Mouse (Mus musculus): ENCODE measurements around the gene 1600014C23Rik.

Gene 1600014C23Rik

DNA sequence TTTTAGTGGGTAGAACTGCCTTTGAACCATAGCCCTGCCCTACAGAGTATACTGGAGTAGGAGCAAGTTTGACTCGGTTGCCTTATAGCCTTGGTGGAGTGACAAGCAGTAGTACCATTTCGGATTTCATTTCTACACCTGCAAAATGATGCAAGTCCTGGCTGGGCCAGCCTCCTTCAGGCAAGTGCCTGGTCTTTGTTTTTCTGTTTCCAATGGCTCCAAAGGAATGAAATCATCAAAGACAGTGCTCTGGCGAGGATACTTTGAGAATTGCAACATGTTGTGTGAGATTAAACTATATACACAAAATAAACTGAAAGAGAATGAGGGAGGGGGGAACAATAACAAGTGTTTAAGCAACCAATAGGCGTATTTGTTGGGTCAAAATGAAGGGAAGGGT, 43.6 kb downstream of the 1600014C23Rik start:
- DNase-seq (ENCODE audit: low spot score in 2 of 2): no peak

DNA sequence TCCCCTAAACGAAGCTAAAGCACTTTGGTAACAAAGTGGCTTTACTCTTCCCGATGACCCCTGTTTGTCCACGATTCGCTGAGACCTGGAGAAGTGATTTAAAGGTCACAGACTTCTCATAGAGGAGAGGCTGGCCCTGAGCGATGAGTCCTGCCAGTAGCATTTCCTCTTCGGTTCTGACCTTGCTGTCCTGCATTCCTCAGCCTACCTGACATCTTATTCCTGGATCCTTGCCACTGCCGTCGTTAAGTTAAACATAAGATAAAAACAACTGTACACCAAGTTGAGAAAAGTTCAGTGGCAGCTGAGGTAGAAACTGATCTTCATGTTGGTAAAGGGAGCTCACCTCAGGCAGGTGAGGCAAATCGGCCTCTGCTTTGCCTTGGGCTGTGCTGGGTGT, 44.5 kb downstream of the 1600014C23Rik start:
- no peak for DNase-seq (ENCODE audit: low spot score in 2 of 2)

DNA sequence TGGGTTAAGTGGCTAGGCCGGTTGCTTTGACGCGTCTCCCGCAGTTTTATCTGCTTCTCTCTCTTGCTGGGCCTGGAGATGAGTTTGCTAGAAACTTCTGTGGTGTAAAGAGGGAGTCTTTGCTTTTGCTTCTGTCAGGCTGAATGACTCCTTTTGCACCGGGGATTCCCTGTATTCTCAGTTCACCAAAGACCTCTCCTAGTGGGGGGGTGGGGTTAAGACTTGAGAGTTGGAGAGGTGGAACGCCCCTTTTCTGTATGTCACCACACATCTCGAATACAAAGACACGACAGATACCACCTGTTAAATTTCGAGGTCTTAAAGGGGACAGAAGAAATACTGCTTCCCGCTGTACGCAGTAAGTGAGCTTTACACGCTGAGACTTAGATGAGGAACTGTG, 46.9 kb downstream of the 1600014C23Rik start, which contains the start of gene Tmem63b:
Gene Tmem63b (minus strand): TSS at position 190 of the 400 bp plus-strand sequence.
- no peak for DNase-seq (ENCODE audit: low spot score in 2 of 2)

DNA sequence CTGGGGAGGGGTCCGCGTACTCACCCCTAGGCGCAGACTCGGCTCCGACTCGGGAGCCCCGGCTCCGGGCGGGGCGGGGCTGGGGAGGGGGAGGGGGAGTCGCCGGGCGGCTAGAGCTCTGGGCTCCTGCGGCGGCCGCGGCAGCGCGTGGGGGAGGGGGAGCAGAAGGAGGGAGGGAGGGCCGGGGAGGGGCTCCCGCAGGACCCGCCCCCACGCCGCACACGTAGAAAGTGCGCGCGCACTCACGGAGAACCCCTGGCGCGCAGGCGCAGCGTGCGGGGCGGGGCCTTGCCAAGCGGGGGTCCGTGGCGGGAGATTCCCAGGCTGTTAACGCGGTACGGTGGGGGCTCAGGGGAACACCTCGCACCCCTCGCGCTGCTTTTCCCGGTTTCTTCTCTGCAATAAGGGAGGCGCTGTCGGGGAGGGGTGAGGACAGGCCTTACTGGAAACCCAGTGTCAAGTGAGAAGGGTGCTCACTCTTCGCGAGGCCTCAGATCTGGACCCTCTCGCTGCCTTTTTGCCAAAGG, 47.5 kb downstream of the 1600014C23Rik start, which contains the start of gene Mrpl14:
Gene Mrpl14 (plus strand): TSS at position 230 of the 527 bp plus-strand sequence.
- peak; percentile 86 to 88 for DNase-seq (ENCODE audit: low spot score in 2 of 2)

DNA sequence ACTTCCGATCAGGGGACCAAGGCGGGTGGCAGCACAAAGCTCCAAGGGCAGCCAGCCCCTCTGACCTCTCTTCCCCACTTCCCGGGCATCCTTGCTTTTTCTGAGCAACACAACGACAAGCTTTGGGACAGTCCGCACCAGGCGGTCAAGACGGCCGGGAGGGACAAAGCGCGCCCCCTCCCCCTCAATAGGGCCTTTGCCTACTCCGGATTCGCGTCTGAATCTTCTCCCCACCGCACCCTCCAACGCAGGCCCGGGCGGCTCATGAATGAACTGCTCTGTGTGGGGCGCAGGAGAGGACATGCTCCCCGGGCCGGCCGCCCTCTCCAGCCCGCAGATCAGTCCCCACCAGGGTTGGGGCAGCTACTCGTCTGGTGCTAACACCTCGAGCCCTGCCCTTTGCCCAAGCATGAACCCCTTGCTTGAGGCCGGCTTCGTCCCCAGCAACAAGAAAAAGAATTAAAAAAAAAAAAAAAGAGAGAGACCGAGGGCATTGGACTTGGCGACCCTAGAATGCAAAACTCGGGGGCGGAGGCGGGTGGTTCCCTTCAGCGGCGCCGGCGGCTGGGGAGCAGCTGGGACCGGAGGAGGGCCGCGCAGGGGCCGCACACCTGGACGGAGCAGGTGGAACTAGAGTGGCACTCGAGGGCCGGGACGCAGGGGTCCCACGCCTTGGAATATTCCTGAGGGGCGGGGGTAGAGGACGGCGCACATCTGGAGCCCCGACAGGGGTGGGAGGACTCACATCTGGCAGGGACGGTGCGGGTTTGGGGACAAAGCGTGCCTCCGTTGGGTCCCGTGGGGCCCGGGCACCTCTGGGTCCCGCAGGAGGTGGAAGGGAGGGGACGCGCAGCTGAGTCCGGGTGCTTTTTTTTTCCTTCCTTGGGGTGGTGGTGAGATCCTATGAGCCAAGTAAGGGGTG, 48.2 kb downstream of the 1600014C23Rik start:
- peak; percentile 49 to 51 for DNase-seq (ENCODE audit: low spot score in 2 of 2)

DNA sequence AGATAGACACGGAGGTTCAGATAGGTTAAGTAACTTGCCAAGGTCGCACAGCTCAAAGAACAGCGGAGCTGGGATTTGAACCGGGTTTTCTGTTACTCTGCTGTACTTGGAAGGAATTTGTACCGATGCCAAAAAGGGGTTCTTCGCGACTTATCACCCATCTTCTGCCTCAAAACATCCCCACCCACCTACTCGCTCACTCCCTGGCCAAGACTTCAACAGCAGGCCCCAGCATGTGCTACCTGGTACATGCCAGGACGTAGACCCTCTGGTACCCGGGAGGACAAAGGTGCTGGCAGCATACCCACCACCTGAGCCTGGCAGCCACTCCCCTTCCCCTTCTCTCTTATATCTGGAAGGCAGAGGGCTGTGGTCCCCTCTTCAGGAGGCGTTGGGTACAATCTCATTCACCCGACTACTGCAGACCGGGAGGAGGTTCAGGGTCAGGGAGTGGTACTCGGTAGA, 48.9 kb downstream of the 1600014C23Rik start:
- DNase-seq (ENCODE audit: low spot score in 2 of 2): no peak
